Mouse (Mus musculus) liver, embryonic 14.5 days (tissue): ENCODE data around the gene Pde4d.

Source experiments
- CTCF ChIP-seq: IDR thresholded peaks from 2 replicates; pipeline ENCODE4 v1.5.1; 2016; ENCODE audit warnings: antibody characterized with exemption, low read depth, control low read depth
- EP300 ChIP-seq: IDR thresholded peaks from 2 replicates; pipeline ENCODE4 v1.6.1; 2016; ENCODE audit warnings: antibody characterized with exemption, low read depth

GRCm38 (mm10) chr13:108981144-108981543 lies 531.4 kb downstream of the Pde4d start:
- no peak for TF ChIP-seq CTCF
- TF ChIP-seq EP300 = no peak
